Mouse (Mus musculus): ENCODE measurements around the gene Erp27. TPM values are rescaled to one million over a fixed set of nuclear protein-coding genes. Genes with fewer than 3 reads are reported as not detected.
A peak's percentile ranks its signal among the peaks of the same experiment; 100 is the strongest.

Erp27 gene
- total RNA-seq, 2 experiments from 2014 or later = not detected

- intact Hi-C loops (cut with DNase I) = no loop called here
- no peak for DNase-seq
Measured at GRCm38 (mm10) chr6:136881678-136882077, 40.3 kb downstream of the Erp27 start.

- intact Hi-C loops (cut with DNase I) = no loop called here
- DNase-seq = peak; percentile 68 to 70
Measured at GRCm38 (mm10) chr6:136875670-136876069, 46.3 kb downstream of the Erp27 start, which contains the start of gene Mgp. TSS of gene Mgp (minus strand) at chr6:136875823.

- intact Hi-C loops (cut with DNase I) = no loop called here
- DNase-seq = peak; percentile 35 to 44
Measured at GRCm38 (mm10) chr6:136874599-136874998, 47.4 kb downstream of the Erp27 start.

- intact Hi-C loops (cut with DNase I) = loop anchor here (10.0 kb wide), 1 partner anchor 326 kb away; no protein-coding TSS in a partner anchor
- no peak for DNase-seq
Measured at GRCm38 (mm10) chr6:136868921-136869320, 53.1 kb downstream of the Erp27 start.

GRCm38 (mm10) chr6:136866150-136866549, 55.8 kb downstream of the Erp27 start:
- intact Hi-C loops (cut with DNase I) = loop anchor here (10.0 kb wide), 1 partner anchor 329 kb away; no protein-coding TSS in a partner anchor
- DNase-seq = no peak

- intact Hi-C loops (cut with DNase I) = loop anchor here (10.0 kb wide), 1 partner anchor 329 kb away; no protein-coding TSS in a partner anchor
- DNase-seq = no peak
Measured at GRCm38 (mm10) chr6:136865360-136865759, 56.6 kb downstream of the Erp27 start.

- DNase-seq = peak; percentile 25 to 35
- intact Hi-C loops (cut with DNase I) = loop anchor here (1.0 to 10.0 kb wide), 4 partner anchors 59 to 334 kb away; no protein-coding TSS in a partner anchor
Measured at GRCm38 (mm10) chr6:136861020-136861419, 61.0 kb downstream of the Erp27 start.

GRCm38 (mm10) chr6:136858420-136858819, 63.6 kb downstream of the Erp27 start:
- intact Hi-C loops (cut with DNase I) = no loop called here
- no peak for DNase-seq

GRCm38 (mm10) chr6:136857873-136858260, 64.1 kb downstream of the Erp27 start:
- intact Hi-C loops (cut with DNase I) = no loop called here
- DNase-seq = peak in 1 of 2 experiments; percentile 40

Other genes starting within 250 kb of the Erp27 start
- not detected for gene Gucy2c, start 140.4 kb downstream of the Erp27 start, total RNA-seq (2021)
- gene Hist4h4, start 117.8 kb downstream of the Erp27 start, total RNA-seq (2021) = 1 to 10 TPM; 8.2 to 8.5 TPM
- gene H2afj, start 113.9 kb downstream of the Erp27 start, total RNA-seq (2021) = 10 to 100 TPM; 29.9 to 30.9 TPM
- under 1 TPM; 0.27 to 0.36 TPM for gene BC049715, start 94.6 kb downstream of the Erp27 start, total RNA-seq (2021)
- 10 to 100 TPM; 63.3 to 64.1 TPM for gene Wbp11, start 93.9 kb downstream of the Erp27 start, total RNA-seq (2021)
- gene Smco3, start 86.7 kb downstream of the Erp27 start, total RNA-seq (2021) = not detected
- 10 to 100 TPM; 21.9 to 26.1 TPM for gene Art4, start 64.4 kb downstream of the Erp27 start, total RNA-seq (2021)
- 100 to 1,000 TPM; 344 to 476 TPM for gene Mgp, start 46.4 kb downstream of the Erp27 start, total RNA-seq (2021)
- not detected for gene Pde6h, start 1.7 kb upstream of the Erp27 start, total RNA-seq (2021)
- gene Arhgdib, start 19.7 kb upstream of the Erp27 start, total RNA-seq (2021) = 10 to 100 TPM; 25.5 to 27.2 TPM
- gene Rerg, start 248.3 kb upstream of the Erp27 start, total RNA-seq (2021) = 1 to 10 TPM; 3.6 to 4.1 TPM